Mouse (Mus musculus): ENCODE measurements at regions not wholly inside any gene's neighbourhood (a gene's known extent, or its start where the extent isn't known, plus 50 kb on each side); places are given as distances from the start of the nearest gene placed in this dataset.

- Histone ChIP-seq H3K27me3 (no peaks in the 10 kb centered on the region), H3K4me2 (no peak overlapping the region), H3K9me3 (no peaks in the 10 kb centered on the region), H3K27ac (no peak overlapping the region), H3K4me1 (peaks cover 21% of the 10 kb centered on the region), H3K4me3 (no peak overlapping the region), H3K9ac (no peak overlapping the region), H3K36me3 (no peaks in the 10 kb centered on the region)
- no peak for ATAC-seq (ENCODE audit: insufficient number of reproducible peaks, insufficient read depth, low FRiP score, low TSS enrichment, low read depth)
- 89% methylated on average over 3 of the region's 3 CpGs for WGBS
These were observed 178.7 kb upstream of the Fggy start for GRCm38 (mm10) chr4:95378645-95379044.

GRCm38 (mm10) chr4:95383216-95383892 lies 174.0 kb upstream of the Fggy start:
- Histone ChIP-seq H3K27me3 (no peaks in the 10 kb centered on the region), H3K4me3 (no peak overlapping the region), H3K9me3 (no peaks in the 10 kb centered on the region), H3K4me1 (peaks cover 12% of the 10 kb centered on the region; the same call in 1 of the 2 replicates), H3K4me2 (no peak overlapping the region), H3K9ac (no peak overlapping the region), H3K27ac (no peak overlapping the region), H3K36me3 (no peaks in the 10 kb centered on the region)
- 72% methylated on average over 8 of the region's 8 CpGs for WGBS
- ATAC-seq (ENCODE audit: insufficient number of reproducible peaks, insufficient read depth, low FRiP score, low TSS enrichment, low read depth): no peak

- H3K9me3 ChIP-seq: no peaks in the 10 kb centered on the region
- H3K4me2 ChIP-seq: no peak overlapping the region
- no peak overlapping the region for H3K9ac ChIP-seq
- H3K4me3 ChIP-seq: no peak overlapping the region
- peaks cover 25% of the 10 kb centered on the region for H3K4me1 ChIP-seq
- no peak for ATAC-seq (ENCODE audit: insufficient number of reproducible peaks, insufficient read depth, low FRiP score, low TSS enrichment, low read depth)
- H3K36me3 ChIP-seq: no peaks in the 10 kb centered on the region
- H3K27me3 ChIP-seq: no peaks in the 10 kb centered on the region
- no peak overlapping the region for H3K27ac ChIP-seq
- 41% methylated on average over 7 of the region's 7 CpGs for WGBS
These were observed 171.8 kb upstream of the Fggy start for GRCm38 (mm10) chr4:95385552-95385951.

- Histone ChIP-seq H3K27ac (no peak overlapping the region), H3K4me2 (no peak overlapping the region), H3K9me3 (no peaks in the 10 kb centered on the region), H3K9ac (no peak overlapping the region), H3K4me1 (peaks cover 25% of the 10 kb centered on the region), H3K27me3 (no peaks in the 10 kb centered on the region), H3K4me3 (no peak overlapping the region), H3K36me3 (no peaks in the 10 kb centered on the region)
- 34% methylated on average over 2 of the region's 2 CpGs for WGBS
- no peak for ATAC-seq (ENCODE audit: insufficient number of reproducible peaks, insufficient read depth, low FRiP score, low TSS enrichment, low read depth)
These were observed 171.3 kb upstream of the Fggy start for GRCm38 (mm10) chr4:95386021-95386420.

GRCm38 (mm10) chr4:95388556-95388955 lies 168.8 kb upstream of the Fggy start:
- Histone ChIP-seq H3K27me3 (no peaks in the 10 kb centered on the region), H3K36me3 (no peaks in the 10 kb centered on the region), H3K27ac (0 out of 2 replicates have a peak overlapping the region, but pooled peaks have one; percentile 0), H3K4me2 (no peak overlapping the region), H3K9me3 (no peaks in the 10 kb centered on the region), H3K9ac (no peak overlapping the region), H3K4me3 (no peak overlapping the region), H3K4me1 (peaks cover 25% of the 10 kb centered on the region)
- ATAC-seq (ENCODE audit: insufficient number of reproducible peaks, insufficient read depth, low FRiP score, low TSS enrichment, low read depth): no peak
- WGBS: 60% methylated on average over 3 of the region's 3 CpGs

GRCm38 (mm10) chr4:95389647-95390046 lies 167.7 kb upstream of the Fggy start:
- Histone ChIP-seq H3K36me3 (no peaks in the 10 kb centered on the region), H3K4me1 (peaks cover 25% of the 10 kb centered on the region), H3K9me3 (no peaks in the 10 kb centered on the region), H3K27me3 (no peaks in the 10 kb centered on the region), H3K4me3 (no peak overlapping the region), H3K27ac (peak overlapping the region; percentile 16; the same call in 1 of the 2 replicates), H3K9ac (no peak overlapping the region), H3K4me2 (no peak overlapping the region)
- ATAC-seq (ENCODE audit: insufficient number of reproducible peaks, insufficient read depth, low FRiP score, low TSS enrichment, low read depth): peak; percentile 37; the same call in 1 of the 2 replicates
- 8% methylated on average over 2 of the region's 2 CpGs for WGBS

- H3K4me3 ChIP-seq: no peak overlapping the region
- no peaks in the 10 kb centered on the region for H3K36me3 ChIP-seq
- H3K27ac ChIP-seq: no peak overlapping the region
- no peak overlapping the region for H3K9ac ChIP-seq
- ATAC-seq (ENCODE audit: insufficient number of reproducible peaks, insufficient read depth, low FRiP score, low TSS enrichment, low read depth): no peak
- no peaks in the 10 kb centered on the region for H3K9me3 ChIP-seq
- peaks cover 20% of the 10 kb centered on the region for H3K4me1 ChIP-seq
- H3K27me3 ChIP-seq: no peaks in the 10 kb centered on the region
- no peak overlapping the region for H3K4me2 ChIP-seq
These were observed 166.8 kb upstream of the Fggy start for GRCm38 (mm10) chr4:95390549-95390948.

- Histone ChIP-seq H3K9me3 (no peaks in the 10 kb centered on the region), H3K9ac (no peak overlapping the region), H3K4me2 (no peak overlapping the region), H3K4me3 (no peak overlapping the region), H3K27ac (no peak overlapping the region), H3K36me3 (no peaks in the 10 kb centered on the region), H3K27me3 (no peaks in the 10 kb centered on the region), H3K4me1 (no peaks in the 10 kb centered on the region; the same call in 1 of the 2 replicates)
- no peak for ATAC-seq (ENCODE audit: insufficient number of reproducible peaks, insufficient read depth, low FRiP score, low TSS enrichment, low read depth)
- 87% methylated on average over 3 of the region's 3 CpGs for WGBS
These were observed 161.6 kb upstream of the Fggy start for GRCm38 (mm10) chr4:95395746-95396145.

GRCm38 (mm10) chr4:95398301-95398700 lies 159.0 kb upstream of the Fggy start:
- no peak overlapping the region for H3K4me2 ChIP-seq
- ATAC-seq (ENCODE audit: insufficient number of reproducible peaks, insufficient read depth, low FRiP score, low TSS enrichment, low read depth): no peak
- no peaks in the 10 kb centered on the region for H3K27me3 ChIP-seq
- H3K4me1 ChIP-seq: no peaks in the 10 kb centered on the region; the same call in 1 of the 2 replicates
- H3K4me3 ChIP-seq: no peak overlapping the region
- H3K9ac ChIP-seq: no peak overlapping the region
- H3K9me3 ChIP-seq: no peaks in the 10 kb centered on the region
- H3K36me3 ChIP-seq: no peaks in the 10 kb centered on the region
- no peak overlapping the region for H3K27ac ChIP-seq

GRCm38 (mm10) chr4:95402273-95402672 lies 155.0 kb upstream of the Fggy start:
- WGBS: 80% methylated on average over 6 of the region's 6 CpGs
- no peak for ATAC-seq (ENCODE audit: insufficient number of reproducible peaks, insufficient read depth, low FRiP score, low TSS enrichment, low read depth)
- H3K36me3 ChIP-seq: no peaks in the 10 kb centered on the region
- no peaks in the 10 kb centered on the region for H3K9me3 ChIP-seq
- H3K4me2 ChIP-seq: no peak overlapping the region
- H3K4me1 ChIP-seq: no peaks in the 10 kb centered on the region
- H3K9ac ChIP-seq: no peak overlapping the region
- no peak overlapping the region for H3K27ac ChIP-seq
- no peak overlapping the region for H3K4me3 ChIP-seq
- no peaks in the 10 kb centered on the region for H3K27me3 ChIP-seq

- WGBS: 45% methylated on average over 2 of the region's 2 CpGs
- Histone ChIP-seq H3K4me2 (no peak overlapping the region), H3K27ac (no peak overlapping the region), H3K9ac (no peak overlapping the region), H3K9me3 (0 out of 2 replicates have a peak, but pooled peaks cover 3% of the 10 kb centered on the region), H3K36me3 (no peaks in the 10 kb centered on the region), H3K4me3 (no peak overlapping the region), H3K4me1 (no peaks in the 10 kb centered on the region), H3K27me3 (no peaks in the 10 kb centered on the region)
- no peak for ATAC-seq (ENCODE audit: insufficient number of reproducible peaks, insufficient read depth, low FRiP score, low TSS enrichment, low read depth)
These were observed 140.2 kb upstream of the Fggy start for GRCm38 (mm10) chr4:95417075-95417474.

GRCm38 (mm10) chr4:95426563-95426962 lies 130.7 kb upstream of the Fggy start:
- no peaks in the 10 kb centered on the region for H3K36me3 ChIP-seq
- H3K4me3 ChIP-seq: no peak overlapping the region
- H3K4me1 ChIP-seq: no peaks in the 10 kb centered on the region
- H3K27me3 ChIP-seq: no peaks in the 10 kb centered on the region
- no peak for ATAC-seq (ENCODE audit: insufficient number of reproducible peaks, insufficient read depth, low FRiP score, low TSS enrichment, low read depth)
- H3K4me2 ChIP-seq: no peak overlapping the region
- H3K9ac ChIP-seq: no peak overlapping the region
- WGBS: 74% methylated on average over 1 of the region's 1 CpGs
- H3K9me3 ChIP-seq: no peaks in the 10 kb centered on the region
- H3K27ac ChIP-seq: no peak overlapping the region
